Mouse (Mus musculus): ENCODE measurements around the gene Sdr39u1. TPM values are rescaled to one million over a fixed set of nuclear protein-coding genes. Genes with fewer than 3 reads are reported as not detected.

The Sdr39u1 gene
- total RNA-seq, 1 experiment from 2014 or later, result 62.6 TPM

DNA sequence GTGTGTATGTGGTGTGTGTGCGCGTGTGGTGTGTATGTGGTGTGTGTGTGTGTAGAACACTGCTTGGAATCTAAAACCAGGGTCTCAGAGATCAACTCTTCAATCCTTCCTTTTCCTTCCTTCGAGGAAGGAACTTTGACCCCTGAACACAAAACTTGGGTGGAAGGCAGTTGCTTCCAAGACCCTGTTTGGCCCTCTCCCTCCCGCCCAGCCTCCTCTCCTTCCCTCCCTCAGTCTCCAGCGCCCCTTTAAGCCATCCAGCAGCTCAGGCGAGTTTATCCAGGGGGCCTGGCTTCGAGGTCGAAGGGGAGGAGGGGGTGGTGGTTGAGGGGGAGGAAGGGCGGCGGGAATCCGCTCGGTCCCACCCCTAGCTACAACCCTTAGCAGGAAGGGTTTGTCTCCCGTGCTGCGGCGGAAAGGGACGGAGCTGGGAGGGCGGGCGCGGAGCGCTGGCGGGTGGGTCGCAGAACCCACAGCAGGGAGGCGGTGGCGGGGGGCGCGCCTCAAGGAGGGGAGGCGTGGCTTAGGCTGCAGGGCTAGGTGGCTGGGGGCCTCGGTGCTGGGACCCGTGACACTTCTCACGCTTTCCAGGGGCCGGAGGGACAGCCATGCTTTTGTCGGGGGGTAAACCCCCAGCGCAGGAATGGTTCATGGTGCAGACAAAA lies 46.3 kb downstream of the Sdr39u1 start, which contains the start of gene Nynrin:
Gene Nynrin, plus strand, starts transcription at position 390 of the 665 bp plus-strand sequence.
- DNase-seq, result peak; percentile 67

DNA sequence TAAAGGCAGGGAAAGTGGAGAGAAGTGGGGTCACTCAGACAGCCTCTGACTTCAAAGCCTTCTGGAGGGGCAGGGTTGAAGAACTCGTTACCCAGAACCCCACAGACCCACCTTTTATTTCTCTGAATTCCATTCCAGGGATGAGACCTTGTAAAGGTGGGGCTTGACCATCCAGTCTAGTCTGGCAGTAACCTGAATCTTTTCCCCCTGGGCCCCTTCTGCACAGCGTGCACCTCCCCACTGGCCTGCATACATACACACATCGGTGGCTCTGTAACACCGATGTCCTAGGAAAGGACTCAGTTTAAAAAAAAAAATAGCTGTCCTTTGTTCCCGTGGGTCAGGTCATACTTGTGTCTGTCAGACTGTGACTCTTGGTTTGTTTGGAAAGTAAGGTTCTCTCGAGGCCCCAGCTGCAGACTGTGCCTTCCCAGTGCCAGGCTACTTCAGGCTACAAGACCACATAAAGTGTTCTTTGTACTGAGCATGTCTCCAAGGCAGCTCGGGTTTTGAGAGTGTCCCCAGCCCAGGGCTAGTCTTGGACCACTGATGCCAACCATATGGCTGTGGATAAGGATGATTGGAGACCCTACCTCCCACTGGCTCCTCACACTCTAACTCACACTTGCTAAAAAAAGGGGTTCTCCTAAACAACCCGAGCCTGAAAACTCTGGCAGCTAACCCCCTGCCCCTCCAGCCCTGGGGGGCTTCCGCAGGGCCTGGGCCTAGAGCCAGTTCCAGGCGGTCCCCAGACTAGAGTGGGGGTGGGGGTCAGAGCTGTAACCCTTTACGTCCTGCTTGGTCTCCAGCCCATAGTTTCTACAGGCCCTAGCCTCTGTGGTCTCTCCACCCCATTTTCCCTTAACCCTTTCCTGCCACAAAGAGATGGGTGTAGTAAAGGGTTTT lies 47.2 kb downstream of the Sdr39u1 start:
- DNase-seq, result no peak

DNA sequence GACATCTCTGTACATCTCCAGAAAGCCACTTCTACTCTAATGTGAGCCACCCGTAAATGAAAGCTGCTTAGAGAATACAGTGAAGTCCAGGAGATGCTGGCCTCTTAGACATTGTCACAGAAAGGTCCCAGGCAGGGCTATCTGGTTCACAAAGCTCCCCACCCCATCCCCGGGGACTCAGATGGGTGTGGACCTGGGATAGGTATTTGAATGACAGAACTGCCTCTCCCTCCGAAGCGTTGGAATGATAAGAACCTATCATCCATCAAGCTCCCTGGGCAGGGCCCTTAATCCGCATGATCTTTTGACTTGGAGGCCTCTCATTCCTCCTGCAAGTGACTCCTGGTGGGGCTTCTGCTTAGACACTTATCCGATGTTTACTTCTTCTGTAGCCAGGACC lies 49.2 kb downstream of the Sdr39u1 start:
- no peak for DNase-seq

Other genes starting within 250 kb of the Sdr39u1 start
- gene Mdp1, start 239.8 kb downstream of the Sdr39u1 start, total RNA-seq (2021), result 73.5 and 88.6 TPM in 2 replicates
- 28.0 and 32.2 TPM in 2 replicates for gene Gmpr2, start 228.4 kb downstream of the Sdr39u1 start, total RNA-seq (2021)
- gene Nedd8, start 228.2 kb downstream of the Sdr39u1 start, total RNA-seq (2021), result 347 and 352 TPM in 2 replicates
- 30.0 and 36.4 TPM in 2 replicates for gene Tinf2, start 218.5 kb downstream of the Sdr39u1 start, total RNA-seq (2021)
- gene Tgm1, start 186.4 kb downstream of the Sdr39u1 start, total RNA-seq (2021), result not detected in 2 replicates
- gene Rabggta, start 178.0 kb downstream of the Sdr39u1 start, total RNA-seq (2021), result 23.7 and 28.1 TPM in 2 replicates
- 75.8 and 77.4 TPM in 2 replicates for gene Dhrs1, start 154.6 kb downstream of the Sdr39u1 start, total RNA-seq (2021)
- gene Nop9, start 154.6 kb downstream of the Sdr39u1 start, total RNA-seq (2021), result 20.9 and 24.4 TPM in 2 replicates
- gene Cideb, start 141.8 kb downstream of the Sdr39u1 start, total RNA-seq (2021), result 0.79 and 2.9 TPM in 2 replicates
- 0.12 TPM in 1 of 2 replicates, not detected in the other for gene Ltb4r2, start 138.9 kb downstream of the Sdr39u1 start, total RNA-seq (2021)
- not detected in 2 replicates for gene Ltb4r1, start 134.3 kb downstream of the Sdr39u1 start, total RNA-seq (2021)
- gene Adcy4, start 116.2 kb downstream of the Sdr39u1 start, total RNA-seq (2021), result 8.0 and 10.2 TPM in 2 replicates
- 2.9 and 3.6 TPM in 2 replicates for gene Ripk3, start 111.4 kb downstream of the Sdr39u1 start, total RNA-seq (2021)
- 19.9 and 30.5 TPM in 2 replicates for gene Nfatc4, start 77.1 kb downstream of the Sdr39u1 start, total RNA-seq (2021)
- gene Nynrin, start 46.3 kb downstream of the Sdr39u1 start, total RNA-seq (2021), result 10.7 and 13.5 TPM in 2 replicates
- gene Cbln3, start 15.9 kb downstream of the Sdr39u1 start, total RNA-seq (2021), result 0.15 and 0.24 TPM in 2 replicates
- 21.6 and 25.5 TPM in 2 replicates for gene Khnyn, start 15.3 kb downstream of the Sdr39u1 start, total RNA-seq (2021)
- gene Cma1, start 44.4 kb upstream of the Sdr39u1 start, total RNA-seq (2021), result 0.49 and 1.2 TPM in 2 replicates
- not detected in 2 replicates for gene Cma2, start 50.7 kb upstream of the Sdr39u1 start, total RNA-seq (2021)
- gene Mcpt1, start 117.7 kb upstream of the Sdr39u1 start, total RNA-seq (2021), result not detected in 2 replicates
- not detected in 2 replicates for gene Mcpt9, start 130.2 kb upstream of the Sdr39u1 start, total RNA-seq (2021)
- not detected in 2 replicates for gene Mcpt2, start 141.7 kb upstream of the Sdr39u1 start, total RNA-seq (2021)
- gene Mcpt4, start 162.0 kb upstream of the Sdr39u1 start, total RNA-seq (2021), result 0.97 and 1.1 TPM in 2 replicates
- gene Mcpt8, start 185.0 kb upstream of the Sdr39u1 start, total RNA-seq (2021), result not detected in 2 replicates
- gene Ctsg, start 202.3 kb upstream of the Sdr39u1 start, total RNA-seq (2021), result not detected in 2 replicates
- gene Gzme, start 220.3 kb upstream of the Sdr39u1 start, total RNA-seq (2021), result not detected in 2 replicates
- gene Gzmd, start 232.3 kb upstream of the Sdr39u1 start, total RNA-seq (2021), result not detected in 2 replicates

All from adrenal gland, postnatal 25 days (tissue).